Mouse (Mus musculus): ENCODE measurements at regions not wholly inside any gene's neighbourhood (a gene's known extent, or its start where the extent isn't known, plus 50 kb on each side); places are given as distances from the start of the nearest gene placed in this dataset.

GRCm38 (mm10) chr12:22745556-22745955, 1034.5 kb downstream of the Gm10330 start:
- DNase-seq (ENCODE audit: low spot score in 2 of 2), result peak in 1 of 2 experiments; percentile 45

GRCm38 (mm10) chr12:22745067-22745466, 1035.0 kb downstream of the Gm10330 start:
- peak in 1 of 2 experiments; percentile 35 for DNase-seq (ENCODE audit: low spot score in 2 of 2)

Data from urinary bladder, adult 18-20 months (tissue).